7 mouse cellular contexts compared by ENCODE assay signal in the genomic region with DNA sequence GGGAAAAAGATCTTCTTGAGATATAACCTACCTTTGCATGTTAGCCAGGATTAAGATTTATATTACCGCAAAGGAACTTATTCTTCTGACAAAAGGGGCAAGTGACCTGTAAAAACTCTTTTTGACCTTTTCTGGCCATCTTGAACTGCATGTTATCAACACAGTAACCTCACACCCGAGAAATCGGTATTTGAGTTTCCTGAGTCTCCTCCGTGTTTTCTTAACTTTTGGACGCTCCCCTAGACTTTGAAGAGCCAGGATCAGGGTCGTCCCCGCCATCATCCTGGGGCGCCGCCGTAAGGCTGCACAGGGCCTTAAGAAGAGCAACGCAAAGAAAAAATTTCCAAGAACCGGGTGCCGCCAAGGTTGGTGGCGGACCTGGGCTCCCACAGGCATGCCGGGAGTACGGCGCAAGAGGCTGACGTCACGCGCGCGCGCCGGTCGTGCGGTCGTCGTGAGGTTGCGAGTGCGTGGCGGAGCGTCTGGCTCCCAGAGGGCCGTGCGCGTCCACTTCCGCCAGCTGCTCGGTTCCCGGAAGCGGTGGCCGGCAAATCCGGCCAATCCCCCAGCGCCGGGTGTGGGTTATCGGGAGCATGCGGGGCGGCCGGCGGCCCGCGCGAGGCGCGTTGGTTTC. TPM values are rescaled to one million over a fixed set of nuclear protein-coding genes. Genes with fewer than 3 reads are reported as not detected.
A peak's percentile ranks its signal among the peaks of the same experiment; 100 is the strongest.
DNase-seq lines count a peak whose midpoint lies in the region; ATAC-seq lines count a peak whose summit lies in the region.

A gene (plus strand): TSS at position 485 of the 634 bp plus-strand sequence.

- H3K4me3 ChIP-seq in embryonic facial prominence, embryonic 12.5 days: peak within 1 kb of the TSS; percentile 73
- H3K4me3 ChIP-seq in limb, embryonic 11.5 days (ENCODE audit: low read depth, low read length): peak within 1 kb of the TSS; percentile 71
- H3K4me3 ChIP-seq in midbrain, embryonic 14.5 days (replicated peaks; ENCODE audit: low read depth, low read length): peak within 1 kb of the TSS; percentile 80

- H3K27me3 ChIP-seq in embryonic facial prominence, embryonic 12.5 days: no peaks in the 10 kb centered on the region
- no peaks in the 10 kb centered on the region for H3K27me3 ChIP-seq in limb, embryonic 11.5 days (ENCODE audit: control insufficient read depth, insufficient read depth, low read length)
- H3K27me3 ChIP-seq in midbrain, embryonic 14.5 days (ENCODE audit: control insufficient read depth, insufficient read depth, low read length): no peaks in the 10 kb centered on the region

- ATAC-seq in embryonic facial prominence, embryonic 12.5 days (ENCODE audit: insufficient number of reproducible peaks, insufficient read depth, low FRiP score, low TSS enrichment): peak; percentile 92
- peak; percentile 91 for ATAC-seq in limb, embryonic 11.5 days (ENCODE audit: insufficient number of reproducible peaks, low FRiP score, low TSS enrichment, low read depth)
- ATAC-seq in midbrain, embryonic 14.5 days (ENCODE audit: low FRiP score, low TSS enrichment): peak; percentile 98

- H3K9ac ChIP-seq in embryonic facial prominence, embryonic 12.5 days: peak within 1 kb of the TSS; percentile 76
- peak within 1 kb of the TSS; percentile 84 for H3K9ac ChIP-seq in limb, embryonic 11.5 days (ENCODE audit: low read length)
- peak within 1 kb of the TSS; percentile 81 for H3K9ac ChIP-seq in midbrain, embryonic 14.5 days (replicated peaks; ENCODE audit: low read length)

- peaks cover 13% of the 10 kb centered on the region for H3K4me1 ChIP-seq in embryonic facial prominence, embryonic 12.5 days
- peaks cover 8% of the 10 kb centered on the region for H3K4me1 ChIP-seq in limb, embryonic 11.5 days (ENCODE audit: control insufficient read depth, insufficient read depth, low read length)
- peaks cover 10% of the 10 kb centered on the region for H3K4me1 ChIP-seq in midbrain, embryonic 14.5 days (ENCODE audit: control insufficient read depth, insufficient read depth, low read length)

- H3K27ac ChIP-seq in embryonic facial prominence, embryonic 12.5 days: peak within 1 kb of the TSS; percentile 70; the same call in 1 of the 2 replicates
- 0 out of 2 replicates have a peak within 1 kb of the TSS, but pooled peaks have one; percentile 61 for H3K27ac ChIP-seq in limb, embryonic 11.5 days (replicated peaks; ENCODE audit: low read depth, low read length)
- peak within 1 kb of the TSS; percentile 58 for H3K27ac ChIP-seq in midbrain, embryonic 14.5 days (replicated peaks; ENCODE audit: low read depth, low read length)

- peak; percentile 98 for DNase-seq in adrenal gland, postnatal 25 days
- peak; percentile 99 for DNase-seq in heart, adult 11 months
- peak; percentile 98 for DNase-seq in kidney, adult 18-20 months
- DNase-seq in limb, embryonic 11.5 days (ENCODE audit: low spot score): peak; percentile 98
- DNase-seq in midbrain, embryonic 14.5 days: peak; percentile 99
- peak; percentile 92 to 97 for DNase-seq in spleen, adult 18-20 months

- 1% methylated on average over 52 of the region's 53 CpGs for WGBS in embryonic facial prominence, embryonic 12.5 days
- under 1% methylated on average over 53 of the region's 53 CpGs for WGBS in limb, embryonic 11.5 days
- WGBS in midbrain, embryonic 14.5 days: under 1% methylated on average over 53 of the region's 53 CpGs

- peaks cover 23% of the 10 kb centered on the region for H3K36me3 ChIP-seq in embryonic facial prominence, embryonic 12.5 days
- H3K36me3 ChIP-seq in limb, embryonic 11.5 days (ENCODE audit: control insufficient read depth, insufficient read depth, low read length): peaks cover 1% of the 10 kb centered on the region
- H3K36me3 ChIP-seq in midbrain, embryonic 14.5 days (ENCODE audit: control insufficient read depth, insufficient read depth, low read length): peaks cover 20% of the 10 kb centered on the region

- peak within 1 kb of the TSS; percentile 96 for H3K4me2 ChIP-seq in embryonic facial prominence, embryonic 12.5 days (replicated peaks)
- peak within 1 kb of the TSS; percentile 85 for H3K4me2 ChIP-seq in limb, embryonic 11.5 days (ENCODE audit: low read depth, severe bottlenecking)
- peak within 1 kb of the TSS; percentile 87 for H3K4me2 ChIP-seq in midbrain, embryonic 14.5 days (ENCODE audit: low read length)

- H3K9me3 ChIP-seq in embryonic facial prominence, embryonic 12.5 days: no peaks in the 10 kb centered on the region
- H3K9me3 ChIP-seq in limb, embryonic 11.5 days (ENCODE audit: control insufficient read depth, low read length): no peaks in the 10 kb centered on the region
- H3K9me3 ChIP-seq in midbrain, embryonic 14.5 days (ENCODE audit: control insufficient read depth, low read length): no peaks in the 10 kb centered on the region

RNA-seq across cellular contexts. Expression of the gene that starts here (rescaled TPM):
- 151 and 160 TPM in 2 replicates for total RNA-seq in adrenal gland, postnatal 25 days (2021)
- polyA plus RNA-seq in embryonic facial prominence, embryonic 12.5 days (2016; fragmentation: Nextera tagmentation; extraction: Ambion mirVana): 127 and 130 TPM in 2 replicates
- polyA plus RNA-seq in limb, embryonic 11.5 days (2014; fragmentation: Nextera tagmentation; extraction: Ambion mirVana): 113 and 119 TPM in 2 replicates
- 139 and 140 TPM in 2 replicates for polyA plus RNA-seq in midbrain, embryonic 14.5 days (2014; fragmentation: Nextera tagmentation; extraction: Ambion mirVana)

Comparison
In these comparisons a context has a peak if more than half of its experiments do, and no peak if none do; other contexts are left out.
1. Peak in every context shown above with its lines: DNase-seq, ATAC-seq, H3K4me3 ChIP-seq and H3K27ac ChIP-seq.